Mouse (Mus musculus) heart, postnatal 0 days (tissue): ENCODE results near the gene Gja5.

Experiments
- CTCF ChIP-seq: IDR thresholded peaks from 2 replicates; pipeline ENCODE4 v1.5.1; 2016; ENCODE audit warnings: antibody characterized with exemption, control low read depth, low read depth
- EP300 ChIP-seq: IDR thresholded peaks from 2 replicates; pipeline ENCODE4 v1.6.1; 2016; ENCODE audit warnings: antibody characterized with exemption, low read depth

DNA sequence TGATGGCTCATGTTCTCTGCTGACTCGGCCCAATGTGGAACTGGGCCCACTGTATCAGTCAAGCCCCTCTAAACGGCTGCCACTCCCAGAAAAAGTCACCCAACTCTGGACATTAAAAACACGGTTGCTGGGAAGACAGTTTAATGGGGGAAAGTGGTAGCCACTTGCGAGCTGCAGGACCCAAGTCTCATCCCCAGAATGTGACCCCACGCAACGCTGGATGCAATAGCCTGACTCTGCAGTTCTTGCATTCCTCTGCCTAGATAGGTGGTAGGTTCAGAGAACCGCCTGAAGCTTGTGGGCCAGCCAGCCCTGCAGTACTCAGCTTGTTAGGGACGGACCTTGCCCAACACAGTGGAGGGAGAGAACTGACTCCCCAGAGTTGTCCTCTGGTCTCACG is 25.0 kb upstream of the Gja5 start:
- TF ChIP-seq EP300 (no peak), CTCF (no peak)
